Mouse (Mus musculus) lung, adult 2 months (tissue): ENCODE measurements at regions not wholly inside any gene's neighbourhood (a gene's known extent, or its start where the extent isn't known, plus 50 kb on each side); places are given as distances from the start of the nearest gene placed in this dataset.

Experiments
- CTCF ChIP-seq: fragments of 200-500 bp; IDR thresholded peaks from 2 replicates; pipeline ENCODE4 v1.5.1; 2011; ENCODE audit warnings: mild to moderate bottlenecking, low read length, control low read depth; ENCODE audit not compliant: insufficient read depth
- POLR2A ChIP-seq: fragments of 200-500 bp; IDR thresholded peaks from 2 replicates; pipeline ENCODE4 v1.6.1; 2011; ENCODE audit warnings: low read depth, mild to moderate bottlenecking, control low read depth, low read length, borderline replicate concordance; ENCODE audit errors: extremely low read depth

- TF ChIP-seq CTCF, result no peak
- TF ChIP-seq POLR2A, result no peak
Measured at GRCm38 (mm10) chr1:88621214-88621613, 80.8 kb downstream of the Arl4c start.
